Mouse (Mus musculus): Measurements from ENCODE around the gene Prdm12.

Prdm12 gene

GRCm38 (mm10) chr2:31639901-31640608, at the start of gene Prdm12:
TSS of gene Prdm12 (plus strand) at chr2:31640037.
- DNase-seq (ENCODE audit: low read depth, low spot score): no peak

DNA sequence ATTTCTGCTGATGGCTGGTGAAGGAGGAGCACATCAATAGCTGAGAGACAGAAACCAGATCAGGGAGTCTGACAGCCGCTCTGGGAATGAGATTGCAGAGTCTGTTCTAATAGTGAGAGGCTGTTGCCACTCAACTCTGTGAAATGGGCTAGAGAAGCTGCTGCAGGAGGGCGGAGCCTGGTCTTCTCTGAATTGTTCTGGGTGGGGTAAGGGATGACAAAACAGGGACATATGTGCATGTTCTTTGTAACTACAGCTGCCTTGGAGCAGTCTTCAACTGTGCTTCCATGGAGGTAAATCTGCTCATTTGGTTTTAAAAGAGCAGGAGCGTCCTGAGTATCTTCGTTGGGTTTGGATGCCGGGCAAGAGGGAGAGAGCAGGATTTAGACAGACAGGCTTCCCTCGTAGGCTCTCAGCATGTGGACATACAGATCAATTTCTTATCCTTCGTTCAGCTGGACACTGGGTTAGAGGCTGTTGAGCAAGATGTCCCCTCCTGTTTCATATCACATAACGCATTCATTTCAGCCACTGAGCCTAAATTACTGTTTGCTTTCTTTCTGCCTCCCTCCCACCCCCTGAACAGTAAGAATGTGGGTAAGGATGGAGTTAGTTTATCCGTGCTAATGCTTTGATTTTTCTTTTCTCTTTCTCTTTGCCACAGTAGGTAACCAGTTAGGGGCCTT, 47.9 kb upstream of the Prdm12 start:
- no peak for DNase-seq (ENCODE audit: low read depth, low spot score)

GRCm38 (mm10) chr2:31607555-31607954, 32.3 kb upstream of the Prdm12 start:
- DNase-seq (ENCODE audit: low read depth, low spot score): no peak

GRCm38 (mm10) chr2:31609859-31610261, 30.0 kb upstream of the Prdm12 start:
- no peak for DNase-seq (ENCODE audit: low read depth, low spot score)

GRCm38 (mm10) chr2:31610922-31611321, 28.9 kb upstream of the Prdm12 start:
- DNase-seq (ENCODE audit: low read depth, low spot score): no peak

DNA sequence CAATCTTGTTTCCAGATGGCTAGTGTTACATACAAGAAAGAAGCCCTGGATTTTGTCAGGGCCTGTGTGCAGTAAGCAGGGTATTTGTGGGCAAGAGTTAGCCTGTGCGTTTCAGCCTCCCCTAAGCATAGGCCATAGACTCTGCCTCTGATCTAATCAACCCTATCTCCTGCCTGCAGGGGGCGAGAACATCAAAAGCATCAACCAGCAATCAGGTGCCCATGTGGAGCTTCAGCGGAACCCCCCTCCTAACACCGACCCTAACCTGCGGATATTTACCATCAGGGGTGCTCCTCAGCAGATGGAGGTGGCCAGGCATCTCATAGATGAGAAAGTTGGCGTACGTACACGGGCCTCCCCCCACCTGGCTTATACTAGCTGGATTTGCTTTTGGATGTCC, 28.4 kb upstream of the Prdm12 start:
- no peak for DNase-seq (ENCODE audit: low read depth, low spot score)

- DNase-seq (ENCODE audit: low read depth, low spot score): no peak
Measured at GRCm38 (mm10) chr2:31612627-31613026, 27.2 kb upstream of the Prdm12 start.

GRCm38 (mm10) chr2:31613781-31614180, 26.1 kb upstream of the Prdm12 start:
- DNase-seq (ENCODE audit: low read depth, low spot score): no peak

GRCm38 (mm10) chr2:31618484-31619161, 21.2 kb upstream of the Prdm12 start:
- DNase-seq (ENCODE audit: low read depth, low spot score): no peak

DNA sequence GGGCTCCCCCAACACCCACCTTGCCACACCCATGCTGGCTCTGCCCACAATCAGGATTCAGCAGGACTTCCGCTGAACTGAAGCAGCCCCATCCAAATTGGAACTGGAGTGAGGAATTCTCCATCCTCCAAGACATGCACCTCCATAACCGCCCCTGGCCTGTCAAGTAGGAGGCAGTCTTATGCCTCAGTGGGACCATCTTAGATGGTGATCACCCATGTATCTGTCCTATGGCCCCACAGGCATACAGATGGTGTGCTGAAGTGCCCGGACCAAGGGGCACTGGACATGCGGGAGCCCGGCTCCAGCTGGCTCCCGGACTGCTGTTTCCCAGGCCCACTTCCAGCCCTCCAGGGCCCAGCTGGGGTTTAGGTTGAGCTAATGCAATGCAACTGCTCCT, 20.6 kb upstream of the Prdm12 start:
- DNase-seq (ENCODE audit: low read depth, low spot score): no peak

GRCm38 (mm10) chr2:31633531-31633930, 6.3 kb upstream of the Prdm12 start:
- no peak for DNase-seq (ENCODE audit: low read depth, low spot score)

- DNase-seq (ENCODE audit: low read depth, low spot score): no peak
Measured at GRCm38 (mm10) chr2:31635281-31636137, 4.3 kb upstream of the Prdm12 start.

- no peak for DNase-seq (ENCODE audit: low read depth, low spot score)
Measured at GRCm38 (mm10) chr2:31636138-31636741, 3.6 kb upstream of the Prdm12 start.

GRCm38 (mm10) chr2:31636742-31637141, 3.1 kb upstream of the Prdm12 start:
- no peak for DNase-seq (ENCODE audit: low read depth, low spot score)

- no peak for DNase-seq (ENCODE audit: low read depth, low spot score)
Measured at GRCm38 (mm10) chr2:31637311-31637710, 2.5 kb upstream of the Prdm12 start.

GRCm38 (mm10) chr2:31637807-31638206, 2.0 kb upstream of the Prdm12 start:
- no peak for DNase-seq (ENCODE audit: low read depth, low spot score)

DNA sequence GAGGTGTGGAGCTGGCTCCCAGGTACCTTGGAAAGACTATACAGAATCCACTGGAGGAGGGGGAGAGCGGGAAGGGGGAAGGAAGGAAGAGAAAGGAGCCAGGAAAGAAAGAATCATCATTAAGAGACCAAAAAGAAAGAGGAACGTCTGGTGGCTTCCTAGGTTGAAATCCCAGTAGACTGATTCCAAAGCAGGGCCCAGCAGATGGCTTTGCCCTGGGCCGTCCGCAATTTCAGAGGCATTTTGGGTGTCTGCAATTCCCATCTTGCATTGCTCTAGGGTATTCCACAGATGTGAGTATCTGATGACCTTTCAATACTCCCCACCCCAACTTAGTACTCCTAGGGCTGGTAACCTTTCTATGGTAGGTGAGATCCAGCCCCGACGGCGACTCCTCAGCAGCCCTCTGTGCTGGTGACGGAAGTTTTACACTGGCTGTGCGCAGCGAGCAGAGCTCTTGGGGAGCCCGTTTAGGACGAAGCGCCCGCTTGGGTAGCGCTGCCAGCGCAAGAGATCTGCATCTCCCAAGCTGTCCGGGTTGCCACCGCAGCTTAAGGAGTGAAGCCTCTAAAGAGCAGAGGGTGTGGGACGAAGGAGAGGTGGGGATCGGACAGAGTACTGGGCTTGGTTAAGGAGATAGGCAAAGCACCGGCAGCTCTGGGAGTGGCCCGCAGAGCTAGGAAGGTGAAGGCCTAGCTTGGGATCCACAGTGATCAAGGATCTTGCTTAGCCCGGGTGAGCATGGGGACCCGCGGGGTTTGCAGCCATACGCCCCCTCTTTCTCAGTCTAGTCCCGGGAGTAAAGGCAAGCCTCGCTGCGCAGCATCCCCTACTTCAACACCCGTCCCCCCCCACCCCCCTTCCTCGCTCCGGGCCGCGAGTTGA, 1.0 kb upstream of the Prdm12 start:
- no peak for DNase-seq (ENCODE audit: low read depth, low spot score)

- DNase-seq (ENCODE audit: low read depth, low spot score): no peak
Measured at GRCm38 (mm10) chr2:31639466-31639760, 424 bp upstream of the Prdm12 start.

GRCm38 (mm10) chr2:31640609-31641507, 1.0 kb downstream of the Prdm12 start:
- DNase-seq (ENCODE audit: low read depth, low spot score): no peak

GRCm38 (mm10) chr2:31641508-31641830, 1.6 kb downstream of the Prdm12 start:
- DNase-seq (ENCODE audit: low read depth, low spot score): no peak
